Mouse (Mus musculus) embryonic facial prominence, embryonic 14.5 days (tissue): ENCODE measurements around the gene Doc2a. TPM values are rescaled to one million over a fixed set of nuclear protein-coding genes. Genes with fewer than 3 reads are reported as not detected.

Source experiments
- ATAC-seq: fragments of 200-750 bp; cut with Nextera tagmentation; 2 replicates; pipeline ENCODE4 v1.8.0; 2017; ENCODE audit warnings: low read depth, moderate number of reproducible peaks, moderate TSS enrichment
- DNase-seq: peaks from one replicate; pipeline ENCODE4 v3.0.0-alpha.2; 2015; ENCODE audit warnings: low spot score
- H3K27ac ChIP-seq: fragments of 300-500 bp; sonication (generic); replicated peaks from 2 replicates; pipeline ENCODE4 v1.5.1; 2014; ENCODE audit warnings: low read depth, mild to moderate bottlenecking, low read length, moderate library complexity
- H3K27me3 ChIP-seq: fragments of 300-500 bp; sonication (generic); replicated peaks from 2 replicates; pipeline ENCODE4 v1.6.1; 2014; ENCODE audit warnings: low read length; ENCODE audit not compliant: control insufficient read depth, insufficient read depth
- H3K36me3 ChIP-seq: fragments of 300-500 bp; sonication (generic); 2 replicates; pipeline ENCODE4 v1.6.1; 2014; ENCODE audit warnings: low read length, mixed read lengths; ENCODE audit not compliant: control insufficient read depth, insufficient read depth
- H3K4me1 ChIP-seq: fragments of 300-500 bp; sonication (generic); 2 replicates; pipeline ENCODE4 v1.6.1; 2014; ENCODE audit warnings: antibody characterized with exemption, low read length; ENCODE audit not compliant: control insufficient read depth, insufficient read depth
- H3K4me2 ChIP-seq: fragments of 300-500 bp; sonication (generic); 2 replicates; pipeline ENCODE4 v1.6.1; 2014; ENCODE audit warnings: low read depth, mild to moderate bottlenecking, low read length, moderate library complexity, mixed read lengths
- H3K4me3 ChIP-seq: fragments of 300-500 bp; sonication (generic); 2 replicates; pipeline ENCODE4 v1.5.1; 2014; ENCODE audit warnings: low read depth, mild to moderate bottlenecking, low read length
- H3K9ac ChIP-seq: fragments of 300-500 bp; sonication (generic); 2 replicates; pipeline ENCODE4 v1.6.1; 2014; ENCODE audit warnings: low read depth, mild to moderate bottlenecking, low read length, moderate library complexity, mixed read lengths
- H3K9me3 ChIP-seq: fragments of 300-500 bp; sonication (generic); 2 replicates; pipeline ENCODE4 v1.6.1; 2016; ENCODE audit warnings: low read length; ENCODE audit not compliant: control insufficient read depth
- WGBS: fragments of 180-500 bp; shearing (Covaris S2); extraction: QIAGEN DNeasy Blood & Tissue Kit; methylation state at CpG from one replicate; pipeline ENCODE4 v1.1.7; 2014; 5-methylcytosine and 5-hydroxymethylcytosine counted together
- polyA plus RNA-seq: library from polyadenylated mRNA; unstranded; fragments of >200 nt; fragmentation: Nextera tagmentation; extraction: Ambion mirVana; gene quantifications from 2 replicates; pipeline ENCODE4 v1.2.1, GENCODE M21; 2014

The Doc2a gene
- 1.7 and 2.0 TPM in 2 replicates for polyA plus RNA-seq

- peaks cover 7% of the 10 kb centered on the region; the same call in 1 of the 2 replicates for H3K4me1 ChIP-seq
- peak within 1 kb of the TSS; percentile 99 for H3K4me2 ChIP-seq
- H3K9me3 ChIP-seq = no peaks in the 10 kb centered on the region
- peaks cover 32% of the 10 kb centered on the region for H3K27me3 ChIP-seq
- no peak within 1 kb of the TSS for H3K27ac ChIP-seq
- H3K9ac ChIP-seq = peak within 1 kb of the TSS; percentile 62
- ATAC-seq (no peak), DNase-seq (no peak)
- H3K4me3 ChIP-seq = peak within 1 kb of the TSS; percentile 57
- 29% methylated on average over 4 of the region's 4 CpGs for WGBS
- peaks cover 6% of the 10 kb centered on the region for H3K36me3 ChIP-seq
Observed at GRCm38 (mm10) chr7:126847116-126847420, at the start of gene Doc2a. Gene Doc2a, plus strand, starts transcription at chr7:126847416.

- no peaks in the 10 kb centered on the region for H3K9me3 ChIP-seq
- peak overlapping the region; percentile 88 for H3K4me3 ChIP-seq
- peaks cover 38% of the 10 kb centered on the region for H3K36me3 ChIP-seq
- DNase-seq = no peak
- H3K27me3 ChIP-seq = no peaks in the 10 kb centered on the region
- H3K4me1 ChIP-seq = peaks cover 11% of the 10 kb centered on the region
- peak overlapping the region; percentile 93 for H3K27ac ChIP-seq
- under 1% methylated on average over 40 of the region's 40 CpGs for WGBS
- peak overlapping the region; percentile 81 for H3K9ac ChIP-seq
- peak overlapping the region; percentile 82 for H3K4me2 ChIP-seq
- no peak for ATAC-seq
Observed at GRCm38 (mm10) chr7:126798127-126799049, 48.8 kb upstream of the Doc2a start.

- Histone ChIP-seq H3K36me3 (peaks cover 39% of the 10 kb centered on the region), H3K27ac (peak overlapping the region; percentile 99), H3K4me1 (peaks cover 11% of the 10 kb centered on the region), H3K4me3 (peak overlapping the region; percentile 88), H3K9me3 (no peaks in the 10 kb centered on the region), H3K4me2 (peak overlapping the region; percentile 82), H3K27me3 (no peaks in the 10 kb centered on the region), H3K9ac (peak overlapping the region; percentile 84)
- peak; percentile 97 for ATAC-seq
- peak; percentile 99 for DNase-seq
- 2% methylated on average over 10 of the region's 36 CpGs for WGBS
Observed at GRCm38 (mm10) chr7:126799050-126799467, 48.2 kb upstream of the Doc2a start.

GRCm38 (mm10) chr7:126799468-126800268 is 47.5 kb upstream of the Doc2a start:
- Histone ChIP-seq H3K27me3 (no peaks in the 10 kb centered on the region), H3K27ac (peak overlapping the region; percentile 99), H3K4me2 (peak overlapping the region; percentile 82), H3K9me3 (no peaks in the 10 kb centered on the region), H3K9ac (peak overlapping the region; percentile 84), H3K36me3 (peaks cover 38% of the 10 kb centered on the region), H3K4me3 (peak overlapping the region; percentile 88), H3K4me1 (peaks cover 11% of the 10 kb centered on the region)
- DNase-seq (no peak), ATAC-seq (peak; percentile 92)
- WGBS = under 1% methylated on average over 36 of the region's 38 CpGs

GRCm38 (mm10) chr7:126800269-126801056 is 46.8 kb upstream of the Doc2a start:
- H3K27ac ChIP-seq = peak overlapping the region; percentile 99
- H3K4me3 ChIP-seq = peak overlapping the region; percentile 88
- H3K4me1 ChIP-seq = peaks cover 11% of the 10 kb centered on the region
- H3K4me2 ChIP-seq = peak overlapping the region; percentile 82
- no peaks in the 10 kb centered on the region for H3K9me3 ChIP-seq
- no peak for ATAC-seq
- no peaks in the 10 kb centered on the region for H3K27me3 ChIP-seq
- 52% methylated on average over 5 of the region's 5 CpGs for WGBS
- H3K9ac ChIP-seq = peak overlapping the region; percentile 84
- DNase-seq = no peak
- peaks cover 32% of the 10 kb centered on the region for H3K36me3 ChIP-seq

GRCm38 (mm10) chr7:126801057-126801422 is 46.2 kb upstream of the Doc2a start:
- ATAC-seq = no peak
- H3K9ac ChIP-seq = no peak overlapping the region
- DNase-seq = no peak
- H3K36me3 ChIP-seq = peaks cover 28% of the 10 kb centered on the region
- WGBS = 93% methylated on average over 16 of the region's 16 CpGs
- no peaks in the 10 kb centered on the region for H3K27me3 ChIP-seq
- no peak overlapping the region for H3K4me2 ChIP-seq
- H3K9me3 ChIP-seq = no peaks in the 10 kb centered on the region
- peaks cover 11% of the 10 kb centered on the region for H3K4me1 ChIP-seq
- no peak overlapping the region for H3K27ac ChIP-seq
- H3K4me3 ChIP-seq = no peak overlapping the region

- 79% methylated on average over 11 of the region's 11 CpGs for WGBS
- Histone ChIP-seq H3K27ac (no peak overlapping the region), H3K9me3 (no peaks in the 10 kb centered on the region), H3K4me3 (no peak overlapping the region), H3K27me3 (no peaks in the 10 kb centered on the region), H3K4me1 (peaks cover 10% of the 10 kb centered on the region), H3K9ac (no peak overlapping the region), H3K36me3 (peaks cover 15% of the 10 kb centered on the region), H3K4me2 (no peak overlapping the region)
- no peak for ATAC-seq
- DNase-seq = no peak
Observed at GRCm38 (mm10) chr7:126802134-126802889, 44.9 kb upstream of the Doc2a start.
